ENCODE assay signal across 30 mouse cellular contexts in the genomic region with DNA sequence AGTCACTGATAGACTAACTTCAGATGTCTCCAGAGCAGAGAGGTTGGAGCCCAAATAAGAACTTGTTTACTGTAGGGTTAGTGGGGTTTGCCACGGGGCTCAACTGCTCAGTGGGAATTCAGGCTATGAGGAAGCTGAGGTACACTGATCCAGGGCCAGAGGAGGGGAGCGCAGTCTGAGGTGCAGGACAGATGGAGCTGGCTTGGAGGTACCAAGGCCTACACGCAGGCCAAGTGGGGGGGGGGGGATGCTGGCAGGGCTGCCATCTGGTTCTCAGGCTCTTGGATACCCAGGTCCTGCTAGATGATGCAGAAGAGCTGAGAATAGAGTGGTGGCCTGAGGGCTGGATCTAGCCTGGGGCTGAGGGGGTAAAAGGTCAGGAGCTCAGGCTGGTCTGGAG.
DNase-seq lines count a peak whose midpoint lies in the region; ATAC-seq lines count a peak whose summit lies in the region.
"Had no signal": no experiment of that assay in that cellular context is flagged by ENCODE, and none has a peak within 500 bp of the region (broad histone marks: within the 10 kb centered on the region; RNA-seq: fewer than 3 reads in every experiment).

No protein-coding gene starts in this region.

- DNase-seq in forebrain, embryonic 14.5 days (ENCODE audit: low spot score) = no peak
- DNase-seq in cerebellum, adult 9-10 months = peak; percentile 78
- DNase-seq in cerebellum, postnatal 36 days = peak; percentile 54 to 65
- no peak for DNase-seq in thymus, postnatal 0 days (ENCODE audit: low spot score)
- DNase-seq in adrenal gland, postnatal 14 days = no peak
- DNase-seq: gastrocnemius, postnatal 25 days; heart, adult 11 months; kidney, adult 8-10 months; kidney, postnatal 4 days; layer of hippocampus, postnatal 36 days; liver, postnatal 0 days; midbrain, embryonic 14.5 days; right cerebral cortex, adult 18-20 months; spleen, adult 18-20 months; thymus, postnatal 25 days had no signal

- ATAC-seq in forebrain, embryonic 15.5 days (replicated peaks) = 0 out of 2 replicates have a peak, but pooled peaks have one; percentile 19
- no peak for ATAC-seq in forebrain, embryonic 14.5 days
- 0 out of 2 replicates have a peak, but pooled peaks have one; percentile 3 for ATAC-seq in neural tube, embryonic 12.5 days (ENCODE audit: low FRiP score, low read depth)
- ATAC-seq in neural tube, embryonic 15.5 days (ENCODE audit: low FRiP score) = no peak
- ATAC-seq: intestine, embryonic 16.5 days; liver, postnatal 0 days; lung, postnatal 0 days; Patski had no signal

- H3K4me3 ChIP-seq in forebrain, embryonic 15.5 days = no peak overlapping the region
- no peak overlapping the region for H3K4me3 ChIP-seq in forebrain, embryonic 14.5 days (ENCODE audit: low read depth, low read length)
- H3K4me3 ChIP-seq in neural tube, embryonic 12.5 days = no peak overlapping the region
- no peak overlapping the region for H3K4me3 ChIP-seq in neural tube, embryonic 15.5 days (replicated peaks)
- H3K4me3 ChIP-seq: embryonic facial prominence, embryonic 15.5 days; forebrain, embryonic 12.5 days; heart, embryonic 10.5 days; heart, embryonic 15.5 days; hindbrain, embryonic 13.5 days; limb, embryonic 12.5 days had no signal

- WGBS in forebrain, embryonic 15.5 days = 81% methylated on average over 3 of the region's 3 CpGs
- 90% methylated on average over 3 of the region's 3 CpGs for WGBS in forebrain, embryonic 14.5 days
- 90% methylated on average over 3 of the region's 3 CpGs for WGBS in neural tube, embryonic 12.5 days
- WGBS in neural tube, embryonic 15.5 days = 91% methylated on average over 3 of the region's 3 CpGs

- H3K9me3 ChIP-seq in forebrain, embryonic 15.5 days = no peaks in the 10 kb centered on the region
- H3K9me3 ChIP-seq in forebrain, embryonic 14.5 days (replicated peaks; ENCODE audit: control insufficient read depth, low read length) = no peaks in the 10 kb centered on the region
- H3K9me3 ChIP-seq in neural tube, embryonic 12.5 days = no peaks in the 10 kb centered on the region
- H3K9me3 ChIP-seq in neural tube, embryonic 15.5 days (replicated peaks) = no peaks in the 10 kb centered on the region
- H3K9me3 ChIP-seq: embryonic facial prominence, embryonic 15.5 days; forebrain, embryonic 12.5 days; heart, embryonic 10.5 days; heart, embryonic 15.5 days; hindbrain, embryonic 13.5 days; limb, embryonic 12.5 days had no signal

- H3K4me1 ChIP-seq in forebrain, embryonic 15.5 days = peaks cover 2% of the 10 kb centered on the region; the same call in 1 of the 2 replicates
- H3K4me1 ChIP-seq in forebrain, embryonic 14.5 days (ENCODE audit: control insufficient read depth, insufficient read depth, low read length) = no peaks in the 10 kb centered on the region
- no peaks in the 10 kb centered on the region for H3K4me1 ChIP-seq in neural tube, embryonic 12.5 days
- H3K4me1 ChIP-seq in neural tube, embryonic 15.5 days = no peaks in the 10 kb centered on the region
- H3K4me1 ChIP-seq: embryonic facial prominence, embryonic 15.5 days; forebrain, embryonic 12.5 days; heart, embryonic 10.5 days; heart, embryonic 15.5 days; hindbrain, embryonic 13.5 days; limb, embryonic 12.5 days had no signal

- H3K27ac ChIP-seq in forebrain, embryonic 15.5 days (replicated peaks) = no peak overlapping the region
- no peak overlapping the region for H3K27ac ChIP-seq in forebrain, embryonic 14.5 days (ENCODE audit: low read depth, low read length)
- no peak overlapping the region for H3K27ac ChIP-seq in neural tube, embryonic 12.5 days
- H3K27ac ChIP-seq in neural tube, embryonic 15.5 days (replicated peaks) = no peak overlapping the region
- H3K27ac ChIP-seq: embryonic facial prominence, embryonic 15.5 days; forebrain, embryonic 12.5 days; heart, embryonic 10.5 days; heart, embryonic 15.5 days; hindbrain, embryonic 13.5 days; kidney, postnatal 0 days; limb, embryonic 12.5 days; macrophage had no signal

- no peaks in the 10 kb centered on the region for H3K27me3 ChIP-seq in forebrain, embryonic 15.5 days
- H3K27me3 ChIP-seq in forebrain, embryonic 14.5 days (replicated peaks; ENCODE audit: control insufficient read depth, insufficient read depth, low read length) = no peaks in the 10 kb centered on the region
- no peaks in the 10 kb centered on the region for H3K27me3 ChIP-seq in neural tube, embryonic 12.5 days (replicated peaks)
- no peaks in the 10 kb centered on the region for H3K27me3 ChIP-seq in neural tube, embryonic 15.5 days (replicated peaks)
- H3K27me3 ChIP-seq: embryonic facial prominence, embryonic 15.5 days; heart, embryonic 15.5 days; hindbrain, embryonic 13.5 days; limb, embryonic 12.5 days; Patski had no signal

- H3K9ac ChIP-seq in forebrain, embryonic 15.5 days (replicated peaks) = no peak overlapping the region
- H3K9ac ChIP-seq in forebrain, embryonic 14.5 days (ENCODE audit: low read length) = no peak overlapping the region
- no peak overlapping the region for H3K9ac ChIP-seq in neural tube, embryonic 12.5 days
- H3K9ac ChIP-seq in neural tube, embryonic 15.5 days (replicated peaks) = no peak overlapping the region
- H3K9ac ChIP-seq: embryonic facial prominence, embryonic 15.5 days; forebrain, embryonic 12.5 days; heart, embryonic 15.5 days; hindbrain, embryonic 13.5 days; limb, embryonic 12.5 days; liver, postnatal 0 days had no signal

- no peaks in the 10 kb centered on the region for H3K36me3 ChIP-seq in forebrain, embryonic 15.5 days
- no peaks in the 10 kb centered on the region for H3K36me3 ChIP-seq in forebrain, embryonic 14.5 days (ENCODE audit: control insufficient read depth, insufficient read depth, low read length)
- no peaks in the 10 kb centered on the region for H3K36me3 ChIP-seq in neural tube, embryonic 12.5 days
- no peaks in the 10 kb centered on the region for H3K36me3 ChIP-seq in neural tube, embryonic 15.5 days
- H3K36me3 ChIP-seq: embryonic facial prominence, embryonic 15.5 days; forebrain, embryonic 12.5 days; heart, embryonic 10.5 days; heart, embryonic 15.5 days; hindbrain, embryonic 13.5 days; limb, embryonic 12.5 days had no signal

- no peak overlapping the region for H3K4me2 ChIP-seq in forebrain, embryonic 15.5 days (replicated peaks)
- H3K4me2 ChIP-seq in forebrain, embryonic 14.5 days (ENCODE audit: low read length) = no peak overlapping the region
- no peak overlapping the region for H3K4me2 ChIP-seq in neural tube, embryonic 12.5 days (replicated peaks)
- H3K4me2 ChIP-seq in neural tube, embryonic 15.5 days = no peak overlapping the region
- H3K4me2 ChIP-seq: embryonic facial prominence, embryonic 15.5 days; forebrain, embryonic 12.5 days; heart, embryonic 15.5 days; hindbrain, embryonic 13.5 days; limb, embryonic 12.5 days; liver, embryonic 11.5 days had no signal

Comparison
In these comparisons a context has a peak if more than half of its experiments do, and no peak if none do; other contexts are left out.
1. ATAC-seq: peak in forebrain, embryonic 15.5 days (single experiment) and neural tube, embryonic 12.5 days (single experiment); none in forebrain, embryonic 14.5 days (single experiment) and neural tube, embryonic 15.5 days (single experiment).
2. DNase-seq: peak in cerebellum, adult 9-10 months (single experiment) and cerebellum, postnatal 36 days (2 of 2); none in forebrain, embryonic 14.5 days (single experiment), thymus, postnatal 0 days (single experiment) and adrenal gland, postnatal 14 days (single experiment).